Mouse (Mus musculus): ENCODE results near the gene Sorl1.

Gene Sorl1

GRCm38 (mm10) chr9:42023383-42023782, 100.7 kb downstream of the Sorl1 start:
- DNase-seq (ENCODE audit: inconsistent age in 2 of 2, low spot score in 1 of 2): no peak

- no peak for DNase-seq (ENCODE audit: inconsistent age in 2 of 2, low spot score in 1 of 2)
These were observed 101.8 kb downstream of the Sorl1 start for GRCm38 (mm10) chr9:42022318-42022717.

- DNase-seq (ENCODE audit: inconsistent age in 2 of 2, low spot score in 1 of 2): no peak
These were observed 104.6 kb downstream of the Sorl1 start for GRCm38 (mm10) chr9:42019308-42020031.

- peak; percentile 47 to 76 for DNase-seq (ENCODE audit: inconsistent age in 2 of 2, low spot score in 1 of 2)
These were observed 115.6 kb downstream of the Sorl1 start for GRCm38 (mm10) chr9:42008501-42008900.

GRCm38 (mm10) chr9:42005101-42005500, 119.0 kb downstream of the Sorl1 start:
- no peak for DNase-seq (ENCODE audit: inconsistent age in 2 of 2, low spot score in 1 of 2)

- DNase-seq (ENCODE audit: inconsistent age in 2 of 2, low spot score in 1 of 2): peak; percentile 32 to 86
These were observed 120.0 kb downstream of the Sorl1 start for GRCm38 (mm10) chr9:42004140-42004539.

GRCm38 (mm10) chr9:41999498-42000473, 124.3 kb downstream of the Sorl1 start:
- DNase-seq (ENCODE audit: inconsistent age in 2 of 2, low spot score in 1 of 2): peak; percentile 26 to 80

- no peak for DNase-seq (ENCODE audit: inconsistent age in 2 of 2, low spot score in 1 of 2)
These were observed 128.8 kb downstream of the Sorl1 start for GRCm38 (mm10) chr9:41995278-41995677.

- no peak for DNase-seq (ENCODE audit: inconsistent age in 2 of 2, low spot score in 1 of 2)
These were observed 130.3 kb downstream of the Sorl1 start for GRCm38 (mm10) chr9:41993821-41994220.

GRCm38 (mm10) chr9:41992841-41993240, 131.3 kb downstream of the Sorl1 start:
- DNase-seq (ENCODE audit: inconsistent age in 2 of 2, low spot score in 1 of 2): no peak

GRCm38 (mm10) chr9:41985636-41986035, 138.5 kb downstream of the Sorl1 start:
- DNase-seq (ENCODE audit: inconsistent age in 2 of 2, low spot score in 1 of 2): no peak

- DNase-seq (ENCODE audit: inconsistent age in 2 of 2, low spot score in 1 of 2): no peak
These were observed 139.0 kb downstream of the Sorl1 start for GRCm38 (mm10) chr9:41985052-41985451.

GRCm38 (mm10) chr9:41984306-41984705, 139.8 kb downstream of the Sorl1 start:
- DNase-seq (ENCODE audit: inconsistent age in 2 of 2, low spot score in 1 of 2): no peak

- no peak for DNase-seq (ENCODE audit: inconsistent age in 2 of 2, low spot score in 1 of 2)
These were observed 140.8 kb downstream of the Sorl1 start for GRCm38 (mm10) chr9:41983286-41983685.

GRCm38 (mm10) chr9:41982760-41983159, 141.3 kb downstream of the Sorl1 start:
- no peak for DNase-seq (ENCODE audit: inconsistent age in 2 of 2, low spot score in 1 of 2)

- no peak for DNase-seq (ENCODE audit: inconsistent age in 2 of 2, low spot score in 1 of 2)
These were observed 142.1 kb downstream of the Sorl1 start for GRCm38 (mm10) chr9:41982023-41982422.

- DNase-seq (ENCODE audit: inconsistent age in 2 of 2, low spot score in 1 of 2): no peak
These were observed 142.8 kb downstream of the Sorl1 start for GRCm38 (mm10) chr9:41981306-41981705.

GRCm38 (mm10) chr9:41980796-41981195, 143.3 kb downstream of the Sorl1 start:
- DNase-seq (ENCODE audit: inconsistent age in 2 of 2, low spot score in 1 of 2): no peak

GRCm38 (mm10) chr9:41978366-41978765, 145.7 kb downstream of the Sorl1 start:
- no peak for DNase-seq (ENCODE audit: inconsistent age in 2 of 2, low spot score in 1 of 2)

GRCm38 (mm10) chr9:41975968-41976367, 148.1 kb downstream of the Sorl1 start:
- DNase-seq (ENCODE audit: inconsistent age in 2 of 2, low spot score in 1 of 2): no peak

- no peak for DNase-seq (ENCODE audit: inconsistent age in 2 of 2, low spot score in 1 of 2)
These were observed 149.4 kb downstream of the Sorl1 start for GRCm38 (mm10) chr9:41974661-41975060.
